Mouse (Mus musculus) natural killer cell, adult 2 months (primary cell): ENCODE measurements at regions not wholly inside any gene's neighbourhood (a gene's known extent, or its start where the extent isn't known, plus 50 kb on each side); places are given as distances from the start of the nearest gene placed in this dataset.

Source experiments
- DNase-seq, 2 experiments: peaks; one replicate each; pipeline ENCODE4 v3.0.0; 2022; ENCODE audit warnings: low spot score in 2 of 2

- DNase-seq: no peak
These were observed 121.8 kb upstream of the Zfand5 start for GRCm38 (mm10) chr19:21150241-21150640.

GRCm38 (mm10) chr19:21146860-21147390 is 125.2 kb upstream of the Zfand5 start:
- no peak for DNase-seq

DNA sequence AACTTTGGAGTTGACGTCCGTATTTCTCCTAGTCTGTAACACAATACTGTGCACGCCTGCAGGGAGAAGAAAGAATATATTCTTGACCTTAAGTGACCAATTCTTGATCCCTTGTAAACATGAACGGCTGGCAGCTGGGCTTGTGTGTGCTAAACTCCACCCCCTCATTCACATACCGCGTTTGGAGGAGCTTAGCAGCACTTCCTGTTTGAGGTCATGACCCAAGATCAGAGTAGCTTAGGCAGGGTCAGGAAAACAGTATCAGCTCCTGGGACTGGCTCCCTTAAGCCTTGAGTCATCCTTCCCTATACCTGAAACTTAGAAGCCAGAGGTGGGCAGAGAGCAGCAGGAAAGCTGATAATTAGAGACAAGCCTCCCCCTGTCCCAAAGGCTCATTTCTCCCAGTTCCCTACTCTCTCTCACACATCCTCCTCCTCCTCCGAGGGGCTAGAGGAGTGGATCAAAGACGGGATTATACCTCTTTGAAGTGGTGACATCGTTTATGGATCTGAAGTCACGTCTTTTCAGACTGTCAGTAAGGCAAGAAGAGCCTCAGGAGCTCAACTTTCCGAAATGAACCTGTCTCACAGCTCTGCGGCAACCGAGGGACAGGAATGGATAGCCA is 127.3 kb upstream of the Zfand5 start:
- DNase-seq: peak; percentile 19 to 25

DNA sequence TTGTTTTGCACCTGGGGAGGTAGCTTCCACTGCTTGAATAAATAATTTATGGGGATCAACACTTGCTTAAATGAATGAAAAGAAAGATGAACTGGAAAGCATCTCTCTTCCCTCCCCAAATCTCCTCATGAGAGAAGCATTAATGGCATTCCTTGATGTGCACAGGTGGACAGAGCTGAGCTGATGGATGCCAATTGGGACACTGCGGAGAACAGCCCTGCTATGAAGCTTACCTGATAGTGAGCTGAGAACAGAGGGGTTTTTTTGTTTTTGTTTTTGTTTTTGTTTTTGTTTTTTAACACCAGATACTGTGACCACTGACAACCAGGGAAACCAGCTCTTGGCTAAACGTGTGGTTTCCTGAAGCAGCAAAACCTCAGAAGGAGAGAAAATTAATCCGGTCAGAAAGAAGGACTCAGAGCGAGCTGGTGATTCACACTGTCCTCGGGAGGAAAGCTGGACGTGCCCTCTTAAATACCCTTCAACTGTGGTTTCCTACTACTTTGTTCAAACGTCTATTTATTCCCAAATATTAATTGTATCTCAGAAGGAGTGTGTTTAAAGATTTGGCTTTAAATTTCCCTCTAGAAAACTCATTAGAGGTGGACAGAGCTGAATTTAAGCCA is 128.0 kb upstream of the Zfand5 start:
- no peak for DNase-seq

DNA sequence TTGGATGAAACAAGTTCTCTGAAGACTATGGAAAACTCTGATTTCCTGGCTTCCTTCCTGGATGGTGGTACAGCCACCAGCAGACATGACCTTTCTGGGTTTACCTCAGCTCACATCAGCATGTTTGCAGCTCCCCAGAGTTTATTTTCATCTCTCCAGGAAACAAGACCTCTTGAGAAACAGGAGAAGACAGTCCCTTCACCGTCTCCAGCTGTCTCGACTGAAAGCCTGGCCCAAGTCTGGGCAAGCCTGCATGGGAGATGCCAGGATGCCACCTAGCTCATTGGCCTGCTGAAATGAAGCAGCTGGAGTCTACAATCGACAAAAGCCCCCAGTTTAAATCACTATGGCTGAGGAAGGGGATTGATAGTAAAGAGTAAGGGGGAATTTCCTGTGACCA is 131.6 kb upstream of the Zfand5 start:
- no peak for DNase-seq

- no peak for DNase-seq
These were observed 133.0 kb upstream of the Zfand5 start for GRCm38 (mm10) chr19:21138998-21139495.

- DNase-seq: no peak
These were observed 135.3 kb upstream of the Zfand5 start for GRCm38 (mm10) chr19:21136756-21137155.

GRCm38 (mm10) chr19:21135998-21136380 is 136.1 kb upstream of the Zfand5 start:
- no peak for DNase-seq

- DNase-seq: no peak
These were observed 136.6 kb upstream of the Zfand5 start for GRCm38 (mm10) chr19:21135297-21135997.

DNA sequence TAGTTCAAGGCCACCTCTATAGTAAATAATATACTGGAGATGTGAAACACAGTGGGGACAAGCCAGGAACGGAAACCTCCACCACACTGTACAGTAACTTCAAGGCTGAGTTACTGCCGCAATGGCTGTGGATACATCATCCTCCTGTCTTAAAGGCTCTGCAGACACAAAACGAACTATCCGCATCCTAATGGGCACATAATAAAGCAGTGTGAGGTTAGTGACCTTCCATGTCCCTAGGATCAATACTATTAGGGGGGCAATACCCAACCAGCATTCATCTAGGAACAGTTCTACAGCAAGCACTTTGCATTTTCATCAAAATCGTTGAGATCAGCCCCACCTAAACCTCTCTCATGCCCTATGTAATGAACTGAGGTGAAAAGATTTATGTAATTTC is 142.4 kb upstream of the Zfand5 start:
- DNase-seq: no peak

GRCm38 (mm10) chr19:21127079-21127745 is 144.9 kb upstream of the Zfand5 start:
- no peak for DNase-seq

DNA sequence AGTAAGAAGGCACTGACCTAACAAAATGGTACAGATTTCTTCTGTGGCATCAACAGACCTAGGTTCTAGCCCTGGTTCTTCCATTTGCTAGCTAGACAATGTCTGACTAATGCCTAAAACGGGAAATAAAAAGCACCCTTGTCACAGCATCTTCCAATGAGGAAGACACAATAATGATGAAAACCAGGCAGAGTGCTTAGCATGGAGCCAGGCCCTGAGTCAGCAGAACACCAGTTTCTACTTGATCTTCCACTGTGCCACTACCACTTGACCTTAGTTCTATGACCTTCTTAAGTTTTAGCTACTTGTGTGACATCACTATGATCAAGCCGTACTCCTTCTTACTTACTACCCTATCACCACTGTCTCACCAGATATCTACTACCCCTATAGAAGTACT is 145.4 kb upstream of the Zfand5 start:
- DNase-seq: no peak

DNA sequence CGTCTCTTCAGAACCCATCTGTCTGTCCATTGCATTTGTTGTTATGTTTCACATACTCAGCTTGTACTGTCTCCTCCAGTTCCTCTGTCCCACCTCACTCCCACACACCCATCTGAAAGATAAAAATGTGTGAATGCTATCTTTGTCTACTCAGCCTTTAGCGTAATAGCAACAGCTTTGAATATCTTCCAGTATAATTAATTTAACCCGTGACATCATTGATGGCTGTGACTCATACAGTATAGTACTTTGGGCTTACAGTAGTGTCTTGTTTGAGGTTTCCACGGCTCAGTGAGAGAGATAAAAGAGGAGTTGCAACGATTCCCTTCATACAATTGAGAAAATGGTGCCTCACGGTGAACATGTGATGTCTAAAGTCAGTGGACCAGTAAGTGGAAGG is 152.6 kb upstream of the Zfand5 start:
- DNase-seq: no peak

GRCm38 (mm10) chr19:21118782-21119181 is 153.3 kb upstream of the Zfand5 start:
- no peak for DNase-seq

GRCm38 (mm10) chr19:21115693-21116092 is 156.4 kb upstream of the Zfand5 start:
- no peak for DNase-seq

GRCm38 (mm10) chr19:21111836-21112235 is 157.8 kb upstream of the Tmc1 start:
- no peak for DNase-seq

DNA sequence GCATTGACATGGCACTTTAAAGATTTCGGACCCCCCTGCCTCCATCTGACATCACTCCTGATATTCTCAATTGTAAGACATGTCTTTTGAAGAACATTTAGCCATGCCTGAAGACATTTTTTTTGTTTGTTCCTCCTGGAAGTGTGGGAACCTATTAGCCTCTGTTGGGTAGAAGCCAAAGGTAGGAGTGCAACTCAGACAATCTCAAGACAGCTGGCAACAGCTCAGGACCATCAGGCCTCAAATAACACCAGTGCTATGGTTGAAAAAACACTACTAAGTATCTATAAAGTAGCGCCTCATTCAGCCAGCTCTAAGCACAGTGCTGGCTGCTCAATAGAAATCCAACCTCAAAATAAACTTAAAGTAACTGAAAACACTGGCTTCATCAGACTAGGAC is 154.3 kb upstream of the Tmc1 start:
- DNase-seq: no peak

DNA sequence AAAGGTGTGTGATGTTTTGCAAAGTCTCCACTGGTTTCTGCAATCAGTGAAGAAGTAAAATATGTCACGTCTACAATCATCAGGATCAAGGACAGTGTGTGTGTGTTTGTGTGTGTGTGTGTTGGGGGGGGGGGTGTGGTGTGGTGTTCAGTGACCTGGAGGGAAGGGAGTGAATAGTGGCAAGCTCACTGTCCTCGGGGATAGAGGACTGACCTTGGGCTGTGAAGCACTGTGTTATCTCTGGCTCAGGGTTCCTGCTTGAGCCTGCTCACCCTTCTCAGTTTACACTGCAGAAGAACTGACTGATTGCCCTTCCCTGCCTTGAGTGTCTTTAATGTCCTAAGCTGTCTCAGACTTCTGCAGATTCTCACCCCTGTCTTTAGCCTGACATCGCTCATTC is 153.7 kb upstream of the Tmc1 start:
- no peak for DNase-seq

GRCm38 (mm10) chr19:21107275-21107674 is 153.3 kb upstream of the Tmc1 start:
- DNase-seq: no peak

GRCm38 (mm10) chr19:21106766-21107165 is 152.8 kb upstream of the Tmc1 start:
- no peak for DNase-seq

DNA sequence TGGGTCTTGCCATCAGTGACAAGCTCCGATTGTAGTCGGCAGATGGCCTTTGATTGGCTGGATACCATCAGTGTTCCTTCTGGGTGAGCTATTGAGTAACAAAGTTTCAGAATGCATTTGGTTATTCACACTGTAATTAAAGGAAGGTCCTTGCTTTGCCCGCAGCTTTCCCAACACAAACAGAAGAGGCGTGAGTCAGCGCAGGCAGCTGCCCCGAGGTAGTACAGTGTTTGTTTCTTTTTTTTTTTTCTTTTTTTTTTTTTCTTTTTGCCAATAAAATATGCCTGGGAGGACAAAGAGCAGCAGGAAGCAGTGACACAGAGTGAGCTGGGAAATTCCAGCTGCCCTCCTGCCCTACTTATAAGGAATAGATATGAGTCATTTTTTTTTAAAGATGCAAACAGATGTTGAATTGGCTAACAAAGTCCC is 152.3 kb upstream of the Tmc1 start:
- no peak for DNase-seq

- DNase-seq: no peak
These were observed 151.0 kb upstream of the Tmc1 start for GRCm38 (mm10) chr19:21105004-21105403.
